Mouse (Mus musculus) CH12.LX (cell line): ENCODE data around the gene Fbxo28.

Experiments
- BHLHE40 ChIP-seq: IDR thresholded peaks from 2 replicates; pipeline ENCODE4 v1.6.1; 2011; ENCODE audit warnings: mild to moderate bottlenecking, low read depth, low read length, improper control_type of control experiment
- CTCF ChIP-seq, 2 experiments: IDR thresholded peaks in 1 of 2; conservative IDR thresholded peaks in 1 of 2; 2 replicates each; pipeline ENCODE4 v1.5.1; 2011 to 2012; ENCODE audit warnings: low read depth in 2 of 2, low read length in 2 of 2, improper control_type of control experiment in 1 of 2, inconsistent platforms in 1 of 2, mild to moderate bottlenecking in 1 of 2, moderate library complexity in 1 of 2
- EP300 ChIP-seq: IDR thresholded peaks from 2 replicates; pipeline ENCODE4 v1.6.1; 2011; ENCODE audit warnings: low read length, improper control_type of control experiment
- HCFC1 ChIP-seq: IDR thresholded peaks from 2 replicates; pipeline ENCODE4 v1.6.1; 2012; ENCODE audit warnings: low read depth, mild to moderate bottlenecking, inconsistent platforms, low read length, improper control_type of control experiment
- MAX ChIP-seq: IDR thresholded peaks from 2 replicates; pipeline ENCODE4 v1.6.1; 2011; ENCODE audit warnings: low read length, improper control_type of control experiment
- MYC ChIP-seq: IDR thresholded peaks from 2 replicates; pipeline ENCODE4 v1.6.1; 2011; ENCODE audit warnings: low read depth, mild to moderate bottlenecking, improper control_type of control experiment, low read length
- POLR2A ChIP-seq: IDR thresholded peaks from 2 replicates; pipeline ENCODE4 v1.6.1; 2011; ENCODE audit warnings: low read depth, mild to moderate bottlenecking, improper control_type of control experiment, low read length
- SIN3A ChIP-seq: IDR thresholded peaks from 2 replicates; pipeline ENCODE4 v1.6.1; 2012; ENCODE audit warnings: low read length, improper control_type of control experiment, inconsistent platforms
- TBP ChIP-seq: conservative IDR thresholded peaks from 2 replicates; pipeline ENCODE4 v1.6.1; 2011; ENCODE audit warnings: low read depth, low read length, improper control_type of control experiment
- ZC3H11A ChIP-seq: IDR thresholded peaks from 2 replicates; pipeline ENCODE4 v1.6.1; 2012; ENCODE audit warnings: low read depth, mild to moderate bottlenecking, inconsistent platforms, low read length, improper control_type of control experiment
- ZNF384 ChIP-seq: IDR thresholded peaks from 2 replicates; pipeline ENCODE4 v1.6.1; 2012; ENCODE audit warnings: low read depth, low read length, improper control_type of control experiment, inconsistent platforms

GRCm38 (mm10) chr1:182296816-182297215 is 44.6 kb downstream of the Fbxo28 start:
- TF ChIP-seq HCFC1 (no peak), CTCF (conservative IDR thresholded peaks at IDR 0.05 in 1 of 2, IDR thresholded peaks at IDR 0.05 in 1 of 2; ENCODE audit: low read depth in 2 of 2, low read length in 2 of 2) (no peak), EP300 (no peak), BHLHE40 (no peak), MAX (no peak), POLR2A (no peak), MYC (no peak), SIN3A (no peak), ZC3H11A (no peak), ZNF384 (no peak), TBP (no peak)
